13 mouse cellular contexts compared by ENCODE assay signal in genomic region chr1:53844914-53845612, GRCm38 (mm10).
DNase-seq lines count a peak whose midpoint lies in the region; ATAC-seq lines count a peak whose summit lies in the region.
"Had no signal": no experiment of that assay in that cellular context is flagged by ENCODE, and none has a peak within 500 bp of the region (broad histone marks: within the 10 kb centered on the region; RNA-seq: fewer than 3 reads in every experiment).

No protein-coding gene starts in this region.

- H3K27me3 ChIP-seq in kidney, embryonic 16.5 days (ENCODE audit: insufficient read depth, low read length): no peaks in the 10 kb centered on the region
- no peaks in the 10 kb centered on the region for H3K27me3 ChIP-seq in embryonic facial prominence, embryonic 15.5 days
- H3K27me3 ChIP-seq in limb, embryonic 10.5 days (ENCODE audit: low read depth, poor library complexity, severe bottlenecking): no peaks in the 10 kb centered on the region
- H3K27me3 ChIP-seq: heart, embryonic 13.5 days; hindbrain, embryonic 15.5 days had no signal

- no peaks in the 10 kb centered on the region for H3K36me3 ChIP-seq in kidney, embryonic 16.5 days (ENCODE audit: insufficient read depth, low read length)
- no peaks in the 10 kb centered on the region for H3K36me3 ChIP-seq in embryonic facial prominence, embryonic 15.5 days
- no peaks in the 10 kb centered on the region for H3K36me3 ChIP-seq in limb, embryonic 10.5 days

- DNase-seq in kidney, postnatal 25 days: no peak
- peak; percentile 38 for DNase-seq in A20 (ENCODE audit: low read depth, low spot score)
- DNase-seq in natural killer cell, adult 2 months (ENCODE audit: low spot score in 2 of 2): peak; percentile 56 to 65
- DNase-seq in cerebellum, postnatal 36 days: no peak
- DNase-seq in limb, embryonic 10.5 days (ENCODE audit: low spot score): no peak
- no peak for DNase-seq in c-Kit-positive CD71-positive TER-119-positive erythroid progenitor cells, embryonic 14.5 days (ENCODE audit: low spot score)
- DNase-seq: adrenal gland, adult 8-10 months; cerebellum, adult 2 months had no signal

- H3K9me3 ChIP-seq in kidney, embryonic 16.5 days (ENCODE audit: low read length): no peaks in the 10 kb centered on the region
- H3K9me3 ChIP-seq in embryonic facial prominence, embryonic 15.5 days (replicated peaks): no peaks in the 10 kb centered on the region
- no peaks in the 10 kb centered on the region for H3K9me3 ChIP-seq in limb, embryonic 10.5 days (replicated peaks)
- H3K9me3 ChIP-seq: heart, embryonic 13.5 days; hindbrain, embryonic 15.5 days had no signal

- 0 out of 2 replicates have a peak, but pooled peaks have one; percentile 24 for ATAC-seq in kidney, embryonic 16.5 days (ENCODE audit: low FRiP score, low TSS enrichment)
- no peak for ATAC-seq in embryonic facial prominence, embryonic 15.5 days (ENCODE audit: insufficient number of reproducible peaks, low FRiP score, low TSS enrichment, low read depth)

- WGBS in kidney, embryonic 16.5 days: 70% methylated on average over 5 of the region's 5 CpGs
- 67% methylated on average over 5 of the region's 5 CpGs for WGBS in embryonic facial prominence, embryonic 15.5 days
- WGBS in limb, embryonic 10.5 days: 79% methylated on average over 5 of the region's 5 CpGs

- peak overlapping the region; percentile 61 for H3K27ac ChIP-seq in kidney, embryonic 16.5 days (ENCODE audit: low read length)
- H3K27ac ChIP-seq in embryonic facial prominence, embryonic 15.5 days (replicated peaks): peak overlapping the region; percentile 39; the same call in 1 of the 2 replicates
- no peak overlapping the region for H3K27ac ChIP-seq in limb, embryonic 10.5 days
- H3K27ac ChIP-seq: heart, embryonic 13.5 days; hindbrain, embryonic 15.5 days; macrophage had no signal

- no peak overlapping the region for H3K9ac ChIP-seq in kidney, embryonic 16.5 days (replicated peaks; ENCODE audit: low read length)
- H3K9ac ChIP-seq in embryonic facial prominence, embryonic 15.5 days: no peak overlapping the region
- H3K9ac ChIP-seq: heart, embryonic 13.5 days; hindbrain, embryonic 15.5 days had no signal

- no peak overlapping the region for H3K4me3 ChIP-seq in kidney, embryonic 16.5 days (ENCODE audit: low read length)
- H3K4me3 ChIP-seq in embryonic facial prominence, embryonic 15.5 days (replicated peaks): no peak overlapping the region
- H3K4me3 ChIP-seq in limb, embryonic 10.5 days: no peak overlapping the region
- H3K4me3 ChIP-seq: heart, embryonic 13.5 days; hindbrain, embryonic 15.5 days had no signal

- H3K4me1 ChIP-seq in kidney, embryonic 16.5 days (ENCODE audit: insufficient read depth, low read length): peaks cover 7% of the 10 kb centered on the region; the same call in 1 of the 2 replicates
- H3K4me1 ChIP-seq in embryonic facial prominence, embryonic 15.5 days: 0 out of 2 replicates have a peak, but pooled peaks cover 7% of the 10 kb centered on the region
- no peaks in the 10 kb centered on the region for H3K4me1 ChIP-seq in limb, embryonic 10.5 days
- H3K4me1 ChIP-seq: heart, embryonic 13.5 days; hindbrain, embryonic 15.5 days had no signal

- no peak overlapping the region for H3K4me2 ChIP-seq in kidney, embryonic 16.5 days (replicated peaks; ENCODE audit: low read depth, low read length)
- H3K4me2 ChIP-seq in embryonic facial prominence, embryonic 15.5 days (replicated peaks): no peak overlapping the region
- H3K4me2 ChIP-seq: heart, embryonic 13.5 days; hindbrain, embryonic 15.5 days had no signal

Comparison
In these comparisons a context has a peak if more than half of its experiments do, and no peak if none do; other contexts are left out.
1. DNase-seq: peak in A20 (single experiment) and natural killer cell, adult 2 months (2 of 2); none in kidney, postnatal 25 days (0 of 2), cerebellum, postnatal 36 days (0 of 2), limb, embryonic 10.5 days (single experiment) and c-Kit-positive CD71-positive TER-119-positive erythroid progenitor cells, embryonic 14.5 days (single experiment).